Mouse (Mus musculus) CH12.LX (cell line): ENCODE data around the gene Pax5. TPM values are rescaled to one million over a fixed set of nuclear protein-coding genes. Genes with fewer than 3 reads are reported as not detected.

ENCODE experiments used
- DNase-seq: peaks from one replicate; pipeline ENCODE4 v3.0.0-alpha.2; 2013; ENCODE audit errors: extremely low read depth
- H3K27ac ChIP-seq: 2 replicates; pipeline ENCODE4 v1.5.1; 2012; ENCODE audit warnings: low read depth, mild to moderate bottlenecking, control low read depth, moderate library complexity; ENCODE audit not compliant: insufficient read depth
- H3K27me3 ChIP-seq: replicated peaks from 2 replicates; pipeline ENCODE3; 2012; ENCODE audit warnings: inconsistent platforms
- H3K36me3 ChIP-seq, 2 experiments: replicated peaks in 1 of 2; 2 replicates each; pipeline versions ENCODE3 to v1.6.1; 2012; ENCODE audit warnings: inconsistent platforms in 1 of 2, low read length in 1 of 2, mild to moderate bottlenecking in 1 of 2, mixed read lengths in 1 of 2, moderate library complexity in 1 of 2; ENCODE audit not compliant: control insufficient read depth in 1 of 2, insufficient read depth in 1 of 2
- H3K4me1 ChIP-seq, 2 experiments: 2 replicates each; pipeline ENCODE4 v1.6.1; 2012; ENCODE audit warnings: inconsistent platforms in 1 of 2, moderate library complexity in 1 of 2; ENCODE audit not compliant: insufficient read depth in 2 of 2, control insufficient read depth in 1 of 2
- H3K4me2 ChIP-seq: 2 replicates; pipeline ENCODE4 v1.6.1; 2012; ENCODE audit warnings: low read depth, mild to moderate bottlenecking, control low read depth; ENCODE audit not compliant: poor library complexity, insufficient read depth, severe bottlenecking
- H3K4me3 ChIP-seq, 3 experiments: fragments of 150-350 bp in 1 of 3; sonication (generic) in 1 of 3; replicated peaks in 1 of 3; 2 replicates each; pipeline versions ENCODE3 to v1.5.1; 2011 to 2012; ENCODE audit warnings: low read depth in 2 of 3, low read length in 2 of 3, mild to moderate bottlenecking in 2 of 3, moderate library complexity in 2 of 3, control low read depth in 1 of 3, improper control_type of control experiment in 1 of 3, inconsistent platforms in 1 of 3, mixed read lengths in 1 of 3; ENCODE audit not compliant: poor library complexity in 1 of 3
- H3K79me2 ChIP-seq: replicated peaks from 2 replicates; pipeline ENCODE4 v1.6.1; 2012; ENCODE audit warnings: mild to moderate bottlenecking, moderate library complexity; ENCODE audit not compliant: control insufficient read depth, poor library complexity, insufficient read depth, severe bottlenecking; ENCODE audit errors: extremely low read depth
- H3K9ac ChIP-seq: 2 replicates; pipeline ENCODE4 v1.6.1; 2012; ENCODE audit warnings: low read depth, mild to moderate bottlenecking, control low read depth, moderate library complexity; ENCODE audit not compliant: insufficient read depth
- H3K9me3 ChIP-seq: replicated peaks from 2 replicates; pipeline ENCODE3; 2012; ENCODE audit warnings: low read length, inconsistent platforms, mixed read lengths
- BHLHE40 ChIP-seq: IDR thresholded peaks from 2 replicates; pipeline ENCODE4 v1.6.1; 2011; ENCODE audit warnings: mild to moderate bottlenecking, low read depth, low read length, improper control_type of control experiment
- CHD1 ChIP-seq: IDR thresholded peaks from 2 replicates; pipeline ENCODE4 v1.6.1; 2012; ENCODE audit warnings: low read depth, low read length, improper control_type of control experiment, inconsistent platforms
- CHD2 ChIP-seq: IDR thresholded peaks from 2 replicates; pipeline ENCODE4 v1.6.1; 2011; ENCODE audit warnings: low read length, improper control_type of control experiment
- CTCF ChIP-seq, 2 experiments: IDR thresholded peaks in 1 of 2; conservative IDR thresholded peaks in 1 of 2; 2 replicates each; pipeline ENCODE4 v1.5.1; 2011 to 2012; ENCODE audit warnings: low read depth in 2 of 2, low read length in 2 of 2, improper control_type of control experiment in 1 of 2, inconsistent platforms in 1 of 2, mild to moderate bottlenecking in 1 of 2, moderate library complexity in 1 of 2
- E2F4 ChIP-seq: IDR thresholded peaks from 2 replicates; pipeline ENCODE4 v1.6.1; 2011; ENCODE audit warnings: low read depth, low read length, improper control_type of control experiment; ENCODE audit not compliant: insufficient replicate concordance
- ELF1 ChIP-seq: IDR thresholded peaks from 2 replicates; pipeline ENCODE4 v1.6.1; 2014; ENCODE audit warnings: low read depth, mild to moderate bottlenecking, inconsistent platforms, low read length, improper control_type of control experiment
- EP300 ChIP-seq: IDR thresholded peaks from 2 replicates; pipeline ENCODE4 v1.6.1; 2011; ENCODE audit warnings: low read length, improper control_type of control experiment
- ETS1 ChIP-seq: conservative IDR thresholded peaks from 2 replicates; pipeline ENCODE4 v1.6.1; 2012; ENCODE audit warnings: low read depth, mild to moderate bottlenecking, inconsistent platforms, low read length, improper control_type of control experiment, moderate library complexity
- GABPA ChIP-seq: IDR thresholded peaks from 2 replicates; pipeline ENCODE4 v1.6.1; 2012; ENCODE audit warnings: low read depth, low read length, improper control_type of control experiment, inconsistent platforms; ENCODE audit not compliant: insufficient replicate concordance
- HCFC1 ChIP-seq: IDR thresholded peaks from 2 replicates; pipeline ENCODE4 v1.6.1; 2012; ENCODE audit warnings: low read depth, mild to moderate bottlenecking, inconsistent platforms, low read length, improper control_type of control experiment
- IRF4 ChIP-seq: IDR thresholded peaks from 2 replicates; pipeline ENCODE4 v1.6.1; 2014; ENCODE audit warnings: low read depth, mild to moderate bottlenecking, inconsistent platforms, low read length, improper control_type of control experiment
- KAT2A ChIP-seq: IDR thresholded peaks from 2 replicates; pipeline ENCODE4 v1.6.1; 2012; ENCODE audit warnings: low read length, improper control_type of control experiment, inconsistent platforms; ENCODE audit not compliant: insufficient replicate concordance
- MAFK ChIP-seq: IDR thresholded peaks from 2 replicates; pipeline ENCODE4 v1.6.1; 2011; ENCODE audit warnings: low read length, improper control_type of control experiment; ENCODE audit not compliant: insufficient replicate concordance
- MAX ChIP-seq: IDR thresholded peaks from 2 replicates; pipeline ENCODE4 v1.6.1; 2011; ENCODE audit warnings: low read length, improper control_type of control experiment
- MAZ ChIP-seq: IDR thresholded peaks from 2 replicates; pipeline ENCODE4 v1.6.1; 2012; ENCODE audit warnings: low read depth, mild to moderate bottlenecking, inconsistent platforms, low read length, improper control_type of control experiment, moderate library complexity
- MEF2A ChIP-seq: IDR thresholded peaks from 2 replicates; pipeline ENCODE4 v1.6.1; 2014; ENCODE audit warnings: low read depth, mild to moderate bottlenecking, inconsistent platforms, low read length, improper control_type of control experiment, borderline replicate concordance
- MXI1 ChIP-seq: IDR thresholded peaks from 2 replicates; pipeline ENCODE4 v1.6.1; 2011; ENCODE audit warnings: mild to moderate bottlenecking, low read depth, low read length, improper control_type of control experiment
- MYC ChIP-seq: IDR thresholded peaks from 2 replicates; pipeline ENCODE4 v1.6.1; 2011; ENCODE audit warnings: low read depth, mild to moderate bottlenecking, improper control_type of control experiment, low read length
- NELFE ChIP-seq: IDR thresholded peaks from 2 replicates; pipeline ENCODE4 v1.6.1; 2011; ENCODE audit warnings: low read depth, low read length, improper control_type of control experiment
- NRF1 ChIP-seq: IDR thresholded peaks from 2 replicates; pipeline ENCODE4 v1.6.1; 2014; ENCODE audit warnings: low read depth, mild to moderate bottlenecking, inconsistent platforms, low read length, improper control_type of control experiment, moderate library complexity
- PAX5 ChIP-seq: IDR thresholded peaks from 2 replicates; pipeline ENCODE4 v1.6.1; 2012; ENCODE audit warnings: low read length, inconsistent platforms, mixed read lengths
- POLR2A ChIP-seq: IDR thresholded peaks from 2 replicates; pipeline ENCODE4 v1.6.1; 2011; ENCODE audit warnings: low read depth, mild to moderate bottlenecking, improper control_type of control experiment, low read length
- POLR2AphosphoS2 ChIP-seq: IDR thresholded peaks from 2 replicates; pipeline ENCODE4 v1.6.1; 2011; ENCODE audit warnings: low read depth, low read length, improper control_type of control experiment
- RAD21 ChIP-seq: IDR thresholded peaks from 2 replicates; pipeline ENCODE4 v1.6.1; 2011; ENCODE audit warnings: low read depth, mild to moderate bottlenecking, low read length, improper control_type of control experiment, moderate library complexity
- RCOR1 ChIP-seq: conservative IDR thresholded peaks from 2 replicates; pipeline ENCODE4 v1.6.1; 2012; ENCODE audit warnings: low read depth, mild to moderate bottlenecking, inconsistent platforms, low read length, improper control_type of control experiment
- SIN3A ChIP-seq: IDR thresholded peaks from 2 replicates; pipeline ENCODE4 v1.6.1; 2012; ENCODE audit warnings: low read length, improper control_type of control experiment, inconsistent platforms
- SMC3 ChIP-seq: IDR thresholded peaks from 2 replicates; pipeline ENCODE4 v1.6.1; 2011; ENCODE audit warnings: low read depth, low read length, improper control_type of control experiment
- TBP ChIP-seq: conservative IDR thresholded peaks from 2 replicates; pipeline ENCODE4 v1.6.1; 2011; ENCODE audit warnings: low read depth, low read length, improper control_type of control experiment
- TCF12 ChIP-seq: IDR thresholded peaks from 2 replicates; pipeline ENCODE4 v1.6.1; 2014; ENCODE audit warnings: low read depth, mild to moderate bottlenecking, inconsistent platforms, low read length, improper control_type of control experiment
- USF1 ChIP-seq: IDR thresholded peaks from 2 replicates; pipeline ENCODE4 v1.6.1; 2014; ENCODE audit warnings: low read depth, mild to moderate bottlenecking, inconsistent platforms, low read length, improper control_type of control experiment
- USF2 ChIP-seq: conservative IDR thresholded peaks from 2 replicates; pipeline ENCODE4 v1.6.1; 2011; ENCODE audit warnings: low read depth, low read length, improper control_type of control experiment
- ZKSCAN1 ChIP-seq: IDR thresholded peaks from 2 replicates; pipeline ENCODE4 v1.6.1; 2012; ENCODE audit warnings: low read depth, inconsistent platforms, low read length, improper control_type of control experiment, borderline replicate concordance
- ZMIZ1 ChIP-seq: IDR thresholded peaks from 2 replicates; pipeline ENCODE4 v1.6.1; 2012; ENCODE audit warnings: low read depth, mild to moderate bottlenecking, inconsistent platforms, low read length, improper control_type of control experiment
- ZNF384 ChIP-seq: IDR thresholded peaks from 2 replicates; pipeline ENCODE4 v1.6.1; 2012; ENCODE audit warnings: low read depth, low read length, improper control_type of control experiment, inconsistent platforms
- dilution Hi-C: fragments of 300-500 bp; cut with MboI; formaldehyde crosslinking; loops from 2 replicates; pipeline ENCODE4 v1.14.3; 2020; ENCODE audit warnings: low sequenced_read_pairs; ENCODE audit not compliant: extremely low pct_unique_long_range_greater_than_20kb, extremely low pct_ligation_motif_present
- in situ Hi-C: fragments of 300-500 bp; cut with MboI; formaldehyde crosslinking; loops from 3 replicates; pipeline ENCODE4 v1.14.3; 2019; ENCODE audit warnings: low sequenced_read_pairs, low pct_ligation_motif_present, low pct_unique_long_range_greater_than_20kb, mixed read lengths
- polyA plus RNA-seq: library from polyadenylated mRNA; unstranded; fragments of >175 nt; gene quantifications from 2 replicates; pipeline ENCODE4 v1.2.1, GENCODE M21; 2012; ENCODE audit warnings: low read depth; ENCODE audit not compliant: insufficient read length
- total RNA-seq, 2 experiments: library from RNA; depleted of rRNA; stranded (reverse); fragments of 300-350 nt in 1 of 2; fragments of >200 nt in 1 of 2; gene quantifications; 2 replicates each; pipeline ENCODE4 v1.2.3; 2012 to 2014

Pax5 gene
- total and polyA plus RNA-seq, 3 experiments = 13.5 to 57.4 (median 21.8) TPM

- H3K27me3 ChIP-seq = no peaks in the 10 kb centered on the region
- peak; percentile 82 for DNase-seq
These were observed 41.7 kb downstream of the Pax5 start for GRCm38 (mm10) chr4:44668574-44668973.

GRCm38 (mm10) chr4:44668172-44668571, 42.1 kb downstream of the Pax5 start:
- Histone ChIP-seq H3K4me3 (peak overlapping the region in 1 of 3 experiments; percentile 32), H3K9ac (peak overlapping the region; percentile 25; the same call in 1 of the 2 replicates), H3K27me3 (no peaks in the 10 kb centered on the region), H3K27ac (peak overlapping the region; percentile 99), H3K79me2 (no peaks in the 10 kb centered on the region; the same call in 1 of the 2 replicates), H3K4me2 (peak overlapping the region; percentile 30), H3K9me3 (peaks cover 13% of the 10 kb centered on the region), H3K36me3 (peaks cover 24 to 66% of the 10 kb centered on the region in 2 experiments), H3K4me1 (peaks cover 41 to 81% of the 10 kb centered on the region in 2 experiments)
- dilution Hi-C loops = no loop called here
- no peak for TF ChIP-seq ZKSCAN1
- TF ChIP-seq MAZ = no peak
- no peak for TF ChIP-seq POLR2AphosphoS2
- TF ChIP-seq SIN3A = peak; percentile 54; the same call in 1 of the 2 replicates
- peak; percentile 30 to 65; a peak in 3 of 4 replicates for TF ChIP-seq CTCF (conservative IDR thresholded peaks at IDR 0.05 in 1 of 2, IDR thresholded peaks at IDR 0.05 in 1 of 2; ENCODE audit: low read depth in 2 of 2, low read length in 2 of 2)
- TF ChIP-seq NRF1 = 0 out of 2 replicates have a peak, but pooled peaks have one; percentile 15
- TF ChIP-seq RAD21 = peak; percentile 64
- no peak for TF ChIP-seq E2F4
- peak; percentile 12; the same call in 1 of the 2 replicates for TF ChIP-seq MYC
- TF ChIP-seq PAX5 = no peak
- peak; percentile 18; the same call in 1 of the 2 replicates for TF ChIP-seq EP300
- TF ChIP-seq SMC3 = peak; percentile 53
- TF ChIP-seq USF2 = no peak
- 0 out of 2 replicates have a peak, but pooled peaks have one; percentile 8 for TF ChIP-seq MXI1
- TF ChIP-seq ZMIZ1 = no peak
- TF ChIP-seq MAX = no peak
- peak; percentile 68 for DNase-seq
- in situ Hi-C loops = loop anchor here (5.0 kb wide), 1 partner anchor 96 kb away; no protein-coding TSS in a partner anchor

More at GRCm38 (mm10) chr4:44668574-44668973, 41.7 kb downstream of the Pax5 start:
- peaks cover 13% of the 10 kb centered on the region for H3K9me3 ChIP-seq
- TF ChIP-seq POLR2AphosphoS2 (no peak), ELF1 (no peak), CHD2 (no peak), GABPA (no peak), BHLHE40 (peak; percentile 92), NELFE (0 out of 2 replicates have a peak, but pooled peaks have one; percentile 20), CHD1 (no peak), KAT2A (no peak), MAX (peak; percentile 68), HCFC1 (peak; percentile 20; the same call in 1 of the 2 replicates), E2F4 (no peak), POLR2A (peak; percentile 43; the same call in 1 of the 2 replicates), SIN3A (peak; percentile 81), MAFK (0 out of 2 replicates have a peak, but pooled peaks have one; percentile 41), USF2 (peak; percentile 71), MXI1 (no peak; the same call in 1 of the 2 replicates), IRF4 (peak; percentile 33; the same call in 1 of the 2 replicates), NRF1 (0 out of 2 replicates have a peak, but pooled peaks have one; percentile 16), ZNF384 (no peak), ETS1 (peak; percentile 80), USF1 (peak; percentile 74), TBP (no peak), RCOR1 (0 out of 2 replicates have a peak, but pooled peaks have one; percentile 45), TCF12 (peak; percentile 66), EP300 (peak; percentile 48; the same call in 1 of the 2 replicates), MEF2A (peak; percentile 23; the same call in 1 of the 2 replicates), RAD21 (no peak; the same call in 1 of the 2 replicates)
- peak overlapping the region; percentile 30; the same call in 1 of the 2 replicates for H3K4me2 ChIP-seq
- H3K27ac ChIP-seq = peak overlapping the region; percentile 99
- peaks cover 45 to 81% of the 10 kb centered on the region in 2 experiments for H3K4me1 ChIP-seq
- H3K36me3 ChIP-seq = peaks cover 20 to 65% of the 10 kb centered on the region in 2 experiments
- no peaks in the 10 kb centered on the region; the same call in 1 of the 2 replicates for H3K79me2 ChIP-seq
- no peak overlapping the region for H3K4me3 ChIP-seq
- 0 out of 2 replicates have a peak overlapping the region, but pooled peaks have one; percentile 3 for H3K9ac ChIP-seq
- dilution Hi-C loops = no loop called here
- in situ Hi-C loops = loop anchor here (5.0 kb wide), 1 partner anchor 96 kb away; no protein-coding TSS in a partner anchor
